Mouse (Mus musculus): ENCODE data around the gene Ntmt1.

Ntmt1 gene

GRCm38 (mm10) chr2:30826825-30827748 lies 19.5 kb downstream of the Ntmt1 start:
- peak; percentile 88 for DNase-seq (ENCODE audit: low read depth)

GRCm38 (mm10) chr2:30827749-30828475 lies 20.3 kb downstream of the Ntmt1 start:
- peak; percentile 98 for DNase-seq (ENCODE audit: low read depth)

GRCm38 (mm10) chr2:30829315-30829714 lies 21.7 kb downstream of the Ntmt1 start:
- peak; percentile 82 for DNase-seq (ENCODE audit: low read depth)

GRCm38 (mm10) chr2:30830283-30830795 lies 22.7 kb downstream of the Ntmt1 start, which contains the start of gene Asb6:
TSS of gene Asb6 (minus strand) at chr2:30830333.
- DNase-seq (ENCODE audit: low read depth): no peak

- DNase-seq (ENCODE audit: low read depth): no peak
Observed at GRCm38 (mm10) chr2:30833644-30834043, 26.0 kb downstream of the Ntmt1 start.

GRCm38 (mm10) chr2:30834373-30835022 lies 26.9 kb downstream of the Ntmt1 start, which contains the start of gene Prrx2:
TSS of gene Prrx2 (plus strand) at chr2:30834972.
- DNase-seq (ENCODE audit: low read depth): no peak

- DNase-seq (ENCODE audit: low read depth): no peak
Observed at GRCm38 (mm10) chr2:30836238-30836990, 28.8 kb downstream of the Ntmt1 start.

GRCm38 (mm10) chr2:30842615-30843014 lies 35.0 kb downstream of the Ntmt1 start:
- DNase-seq (ENCODE audit: low read depth): no peak

- no peak for DNase-seq (ENCODE audit: low read depth)
Observed at GRCm38 (mm10) chr2:30845152-30846070, 37.8 kb downstream of the Ntmt1 start.

- DNase-seq (ENCODE audit: low read depth): no peak
Observed at GRCm38 (mm10) chr2:30846236-30846635, 38.6 kb downstream of the Ntmt1 start.

- DNase-seq (ENCODE audit: low read depth): no peak
Observed at GRCm38 (mm10) chr2:30846723-30847122, 39.1 kb downstream of the Ntmt1 start.

GRCm38 (mm10) chr2:30848184-30848583 lies 40.6 kb downstream of the Ntmt1 start:
- no peak for DNase-seq (ENCODE audit: low read depth)

- DNase-seq (ENCODE audit: low read depth): no peak
Observed at GRCm38 (mm10) chr2:30850581-30850980, 43.0 kb downstream of the Ntmt1 start.

GRCm38 (mm10) chr2:30852771-30853313 lies 45.2 kb downstream of the Ntmt1 start:
- no peak for DNase-seq (ENCODE audit: low read depth)

GRCm38 (mm10) chr2:30857076-30857475 lies 49.5 kb downstream of the Ntmt1 start:
- DNase-seq (ENCODE audit: low read depth): no peak

GRCm38 (mm10) chr2:30859782-30860181 lies 52.2 kb downstream of the Ntmt1 start:
- DNase-seq (ENCODE audit: low read depth): no peak

GRCm38 (mm10) chr2:30862081-30862480 lies 54.5 kb downstream of the Ntmt1 start:
- no peak for DNase-seq (ENCODE audit: low read depth)

- DNase-seq (ENCODE audit: low read depth): no peak
Observed at GRCm38 (mm10) chr2:30863574-30863973, 55.9 kb downstream of the Ntmt1 start.

GRCm38 (mm10) chr2:30864968-30865381 lies 57.3 kb downstream of the Ntmt1 start:
- DNase-seq (ENCODE audit: low read depth): no peak

GRCm38 (mm10) chr2:30865426-30865825 lies 57.8 kb downstream of the Ntmt1 start:
- no peak for DNase-seq (ENCODE audit: low read depth)
